Mouse (Mus musculus): ENCODE results near the gene Rnft2. TPM values are rescaled to one million over a fixed set of nuclear protein-coding genes. Genes with fewer than 3 reads are reported as not detected.

Rnft2 gene
- total RNA-seq, 2 experiments from 2014 or later, result 1.00 to 1.1 TPM

DNA sequence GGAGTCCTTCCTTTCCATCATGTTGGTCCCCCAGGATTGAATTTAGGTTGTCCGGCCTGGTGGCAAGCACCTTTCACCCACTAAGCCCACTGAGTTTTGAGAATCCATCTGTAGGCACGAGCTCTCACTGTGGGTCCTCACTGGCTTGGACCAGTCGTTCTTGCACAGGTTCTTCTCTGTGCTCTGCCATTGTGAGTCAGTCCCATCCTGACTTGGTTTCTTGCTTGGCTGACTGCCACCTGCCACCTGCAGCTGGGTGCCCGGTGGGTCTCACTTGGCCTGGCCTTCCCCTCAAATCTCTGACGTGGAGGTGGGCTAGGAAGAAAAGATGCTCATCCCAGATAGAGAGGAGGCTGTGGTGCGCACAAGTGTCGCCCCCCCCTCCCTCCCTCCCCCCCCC lies 6.1 kb upstream of the Rnft2 start:
- no peak for DNase-seq

DNA sequence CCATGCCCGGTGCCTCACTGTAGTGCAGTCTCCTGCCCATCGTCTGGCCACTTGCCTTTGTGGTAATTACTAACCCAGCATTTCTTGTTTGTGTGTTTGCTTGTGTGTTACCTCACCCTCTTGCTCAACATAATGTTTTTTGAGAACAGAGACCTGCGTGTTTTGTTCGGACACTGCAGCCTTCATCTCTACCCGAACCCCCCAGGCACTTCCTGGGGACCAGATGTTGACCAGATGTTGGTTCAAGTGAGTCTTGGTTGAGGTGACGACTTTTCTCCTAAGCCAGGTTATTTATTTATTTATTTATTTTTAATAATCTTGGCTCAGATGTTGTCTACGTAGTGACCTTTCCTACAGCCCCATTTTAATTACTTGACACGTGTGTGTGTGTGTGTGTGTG lies 2.5 kb upstream of the Rnft2 start:
- no peak for DNase-seq

DNA sequence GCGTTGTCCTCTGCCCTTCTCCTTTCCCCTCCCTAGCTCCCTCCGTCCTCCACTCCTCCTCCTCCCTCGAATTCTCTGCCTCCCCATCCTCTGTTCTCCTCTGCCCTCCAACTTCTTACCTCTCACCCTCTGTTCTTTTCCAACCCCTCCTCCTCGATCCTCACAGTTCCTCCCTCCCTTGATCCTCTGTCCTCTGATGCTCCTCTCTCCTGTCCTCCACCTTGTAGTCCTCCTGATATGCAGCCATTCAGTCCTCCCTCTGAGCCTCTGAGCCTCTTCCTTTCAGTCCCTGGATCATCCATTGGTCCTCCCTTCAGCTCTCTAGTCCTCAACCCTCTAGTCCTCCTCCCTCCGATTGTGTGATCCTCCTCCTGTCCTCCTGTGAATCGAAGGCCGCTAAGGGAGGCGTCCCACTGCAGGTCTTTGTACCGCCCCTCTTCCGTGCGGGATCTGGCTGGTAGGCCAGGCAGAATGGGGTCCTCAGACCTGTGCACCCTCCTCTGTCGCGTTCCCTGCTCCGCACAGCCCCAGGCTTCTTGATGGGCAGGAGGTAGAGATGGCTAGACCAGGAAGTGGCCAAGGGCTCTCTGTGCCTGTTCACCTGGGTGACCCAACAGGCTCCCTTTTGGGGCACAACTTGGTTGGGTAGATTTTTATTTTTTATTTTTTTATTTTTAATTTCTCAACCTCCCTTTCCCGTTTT lies 841 bp upstream of the Rnft2 start:
- no peak for DNase-seq

DNA sequence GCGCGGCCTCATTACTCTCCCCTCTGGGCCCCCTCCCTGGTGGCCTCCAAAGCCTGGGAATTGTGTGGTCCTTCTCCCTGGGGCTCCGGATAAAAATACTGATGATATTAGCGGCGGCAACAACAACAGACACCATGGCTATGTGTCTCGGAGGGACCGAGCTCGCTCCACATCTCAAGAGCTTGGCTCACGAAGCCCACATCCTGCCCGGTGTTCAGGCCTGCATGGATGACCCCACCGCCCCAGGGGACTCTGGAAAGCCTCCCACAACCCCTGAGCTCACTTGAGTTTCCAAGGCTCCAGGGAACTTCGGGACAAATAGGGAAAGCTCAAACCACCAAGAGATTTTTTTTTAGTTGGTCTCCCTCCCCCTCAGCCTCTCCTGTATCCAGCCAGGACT lies 5.2 kb downstream of the Rnft2 start:
- DNase-seq, result peak; percentile 53

DNA sequence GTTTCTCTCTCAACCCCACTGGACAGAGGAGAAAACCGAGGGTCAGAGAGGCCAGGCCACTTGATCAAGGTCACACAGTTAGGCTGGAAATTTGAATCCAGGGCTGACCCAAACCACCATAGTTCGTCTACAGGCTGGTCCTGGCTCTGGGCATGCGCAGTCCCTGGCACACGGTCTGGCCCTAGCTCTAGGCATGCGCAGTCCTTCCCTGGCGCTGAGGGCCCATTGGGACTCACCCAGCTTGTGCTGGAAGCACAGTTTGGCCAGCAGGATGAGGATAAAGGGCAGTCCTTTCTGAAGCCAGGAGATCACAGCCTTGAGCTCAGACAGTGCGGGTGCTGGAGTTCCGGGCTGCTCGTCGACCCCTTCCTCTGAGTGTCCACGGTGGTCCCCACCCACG lies 8.0 kb downstream of the Rnft2 start:
- no peak for DNase-seq

DNA sequence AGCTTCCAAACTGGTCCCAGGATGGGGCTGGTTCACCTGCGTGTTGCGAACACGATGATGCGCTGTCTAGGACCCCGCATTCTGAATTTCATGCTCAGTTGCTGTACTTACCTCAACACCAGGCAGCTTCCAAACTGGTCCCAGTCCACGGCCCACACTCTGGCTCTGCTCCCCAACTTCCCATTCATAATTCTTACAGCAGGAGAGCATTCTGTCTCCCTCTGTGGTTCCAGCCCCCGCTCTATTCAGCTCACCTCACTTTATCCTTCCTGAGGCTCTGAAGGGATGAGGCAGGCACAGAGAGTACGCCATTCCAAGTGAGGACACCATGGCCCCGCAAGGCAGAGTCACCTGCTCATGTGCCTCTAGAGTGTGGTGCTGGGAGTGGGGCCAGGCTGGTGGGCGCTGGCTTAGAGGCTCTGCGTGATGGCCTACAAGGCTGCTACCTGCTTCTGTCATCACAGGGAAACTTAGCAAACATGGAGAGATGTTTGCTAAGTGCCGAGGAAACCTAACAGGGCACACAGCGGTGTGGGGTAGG lies 14.8 kb downstream of the Rnft2 start:
- DNase-seq, result no peak

DNA sequence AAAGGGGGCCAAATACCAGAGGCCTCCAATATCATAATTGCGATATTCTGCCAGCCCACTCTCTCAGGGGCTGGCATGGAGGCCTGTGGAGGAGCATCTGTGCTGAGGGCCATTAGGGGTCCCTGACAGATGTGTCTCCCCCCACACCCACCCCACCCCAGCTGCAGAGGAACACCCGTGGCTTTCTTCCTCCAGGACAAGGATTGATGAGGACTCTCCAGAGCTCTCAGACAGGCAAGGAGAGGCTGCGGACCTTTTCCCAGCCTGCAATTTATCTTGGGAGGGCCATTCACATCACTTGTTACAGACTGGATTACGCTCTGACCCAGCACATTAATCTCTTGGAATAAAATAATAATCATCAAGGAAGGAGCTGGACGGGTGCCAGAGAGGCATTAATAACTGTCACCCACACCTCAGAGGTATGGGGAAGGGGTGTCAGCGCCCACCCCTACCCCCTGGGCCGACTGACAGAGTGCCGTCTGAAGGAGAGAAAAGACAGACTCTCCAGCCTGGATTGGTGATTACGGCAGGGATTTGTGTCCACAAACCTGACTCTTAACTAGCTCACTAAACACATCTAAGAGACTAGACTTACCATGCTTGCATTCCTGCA lies 21.7 kb downstream of the Rnft2 start:
- no peak for DNase-seq

DNA sequence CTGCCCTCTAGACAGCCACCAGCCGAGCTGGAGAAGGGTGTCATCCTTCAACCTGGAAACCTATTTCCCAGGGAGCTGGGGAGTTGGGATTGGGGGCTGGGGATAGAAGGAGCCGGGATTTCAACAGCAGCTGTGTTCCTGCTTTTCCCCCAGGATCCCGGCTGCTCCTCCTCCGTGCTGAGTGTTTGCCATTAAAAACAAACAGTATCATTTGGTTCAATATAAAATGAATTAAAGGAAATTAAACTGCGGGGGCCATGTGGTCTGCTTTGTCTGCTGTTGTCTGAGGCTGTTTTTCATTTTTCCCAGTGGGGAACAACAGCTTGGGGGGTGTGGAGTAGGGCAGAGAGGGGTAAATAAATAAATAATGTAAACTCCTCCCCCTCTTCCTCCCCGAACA lies 27.5 kb downstream of the Rnft2 start:
- DNase-seq, result peak; percentile 31

DNA sequence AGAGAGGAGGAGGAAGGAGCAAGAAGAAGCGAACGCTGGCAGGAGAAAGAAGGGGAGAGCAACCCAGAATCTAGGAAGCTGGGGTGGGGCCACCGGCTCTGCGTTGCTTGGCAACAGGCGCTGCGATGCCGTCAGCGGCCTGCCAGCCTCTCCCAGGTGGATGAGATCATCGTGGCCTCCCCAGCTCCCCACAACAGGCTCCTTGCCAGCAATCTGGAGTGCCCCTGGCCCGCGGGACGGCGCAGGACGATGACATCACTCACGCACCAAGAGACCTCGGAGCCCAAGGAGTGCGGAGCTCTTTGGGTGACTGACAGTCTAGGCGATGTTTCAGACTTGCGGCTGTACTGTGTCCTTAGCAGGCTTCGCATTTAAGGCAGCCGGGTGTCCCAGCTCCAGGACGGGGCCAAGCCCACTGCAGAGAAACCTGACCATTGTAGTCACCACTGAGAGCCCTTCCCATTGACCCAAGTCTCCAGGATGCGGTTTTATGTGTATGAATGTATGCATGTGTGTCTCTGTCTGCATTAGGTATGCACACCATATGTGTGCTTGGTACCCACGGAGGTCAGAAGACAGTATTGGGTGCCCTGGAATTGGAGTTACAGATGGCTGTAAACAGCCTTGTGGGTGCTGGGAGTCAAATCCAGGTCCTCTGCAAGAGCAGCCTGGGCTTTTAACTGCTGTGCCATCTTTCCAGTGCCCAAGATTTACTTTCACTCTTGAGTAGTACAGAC lies 30.3 kb downstream of the Rnft2 start:
- DNase-seq, result peak; percentile 38

DNA sequence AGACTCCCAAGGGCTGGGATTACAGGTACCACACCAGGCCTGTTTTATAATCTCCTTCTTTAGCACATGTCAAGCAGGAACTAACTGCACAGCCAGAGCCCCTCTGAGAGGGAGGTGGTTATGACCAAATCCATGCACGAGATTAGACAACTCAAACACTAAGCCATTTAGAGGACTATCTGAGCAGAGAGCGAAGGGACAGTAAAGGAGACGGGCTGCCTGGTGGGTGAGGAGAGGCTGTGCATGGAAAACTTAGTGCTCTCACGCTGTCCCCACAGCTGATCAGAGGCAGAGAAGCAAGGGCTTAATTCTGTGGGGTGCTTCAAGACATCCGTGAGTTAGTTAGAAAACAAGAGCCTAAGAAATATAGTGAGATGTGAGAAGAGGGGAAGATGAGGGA lies 30.9 kb downstream of the Rnft2 start:
- DNase-seq, result no peak

DNA sequence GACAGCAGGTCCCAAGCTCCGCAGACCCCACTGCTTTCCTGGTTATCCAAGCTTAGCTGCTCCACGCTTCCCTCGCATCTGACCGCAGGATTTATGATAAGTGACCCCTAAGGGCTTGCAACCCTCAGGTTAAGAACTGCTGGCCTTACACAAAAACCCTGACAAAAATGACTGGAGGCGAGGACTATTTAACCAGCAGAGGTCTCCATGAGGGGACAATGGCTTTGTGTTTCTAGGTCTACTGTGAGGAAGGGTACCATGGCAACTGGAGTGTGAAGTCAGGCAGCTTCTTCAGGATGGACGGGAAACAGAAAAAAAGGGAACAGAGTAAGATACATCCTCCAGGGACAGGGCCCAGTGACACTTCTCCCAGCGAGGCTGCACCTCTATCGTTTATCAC lies 39.1 kb downstream of the Rnft2 start:
- DNase-seq, result no peak

DNA sequence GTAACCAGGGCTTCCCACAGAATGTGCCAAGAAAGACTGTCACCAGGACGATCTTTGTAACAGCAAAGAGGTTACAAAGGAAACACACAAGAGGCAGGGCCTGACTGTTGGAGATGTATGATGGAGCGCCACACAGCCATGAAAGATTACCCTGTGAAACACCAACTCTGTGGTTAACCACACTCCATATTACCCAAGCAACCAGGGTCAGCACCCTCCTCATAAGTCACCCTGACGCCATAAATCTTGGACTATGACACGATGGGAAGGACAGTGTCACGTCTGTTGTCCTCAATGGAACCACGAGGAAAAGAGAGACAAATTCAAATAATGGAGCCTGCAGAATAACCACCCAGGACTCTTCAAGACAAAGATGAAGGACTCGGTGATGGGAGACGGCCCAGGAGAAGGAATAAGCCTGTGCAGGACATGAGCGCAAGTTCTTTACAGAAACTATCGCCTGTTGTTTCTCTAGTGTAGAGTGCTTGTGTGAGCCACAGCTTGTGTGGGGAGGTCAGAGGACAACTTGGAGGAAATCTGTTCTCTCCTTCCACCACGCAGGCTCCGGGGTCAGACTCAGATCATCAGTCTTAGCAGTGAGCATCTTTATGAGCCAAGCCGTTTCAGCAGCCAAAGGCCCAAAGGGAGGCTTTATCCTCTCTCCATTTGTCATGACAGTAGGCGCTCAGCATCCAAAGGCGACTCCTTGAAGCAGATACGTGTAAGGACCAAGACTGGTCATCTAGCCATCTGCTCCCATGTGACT lies 40.1 kb downstream of the Rnft2 start:
- no peak for DNase-seq

DNA sequence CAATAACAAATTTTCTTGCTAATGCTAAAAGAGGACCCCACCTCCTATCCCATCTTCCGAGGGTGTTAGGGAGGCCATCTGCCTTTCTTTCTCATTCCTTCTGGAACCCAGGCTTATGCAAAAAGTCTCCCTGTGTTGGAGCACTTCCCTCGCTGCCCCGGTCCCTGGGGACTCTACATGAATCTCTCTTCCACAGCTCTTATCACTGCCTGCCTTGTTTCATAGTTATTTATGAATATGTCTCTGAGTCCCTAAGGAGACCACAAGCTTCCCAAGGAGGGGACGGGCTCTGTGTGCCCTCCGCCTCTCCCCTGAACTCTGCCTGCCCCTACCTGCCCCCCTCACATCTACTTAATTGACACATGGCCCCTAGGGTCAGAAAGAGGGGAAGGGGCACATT lies 45.2 kb downstream of the Rnft2 start:
- DNase-seq, result no peak

DNA sequence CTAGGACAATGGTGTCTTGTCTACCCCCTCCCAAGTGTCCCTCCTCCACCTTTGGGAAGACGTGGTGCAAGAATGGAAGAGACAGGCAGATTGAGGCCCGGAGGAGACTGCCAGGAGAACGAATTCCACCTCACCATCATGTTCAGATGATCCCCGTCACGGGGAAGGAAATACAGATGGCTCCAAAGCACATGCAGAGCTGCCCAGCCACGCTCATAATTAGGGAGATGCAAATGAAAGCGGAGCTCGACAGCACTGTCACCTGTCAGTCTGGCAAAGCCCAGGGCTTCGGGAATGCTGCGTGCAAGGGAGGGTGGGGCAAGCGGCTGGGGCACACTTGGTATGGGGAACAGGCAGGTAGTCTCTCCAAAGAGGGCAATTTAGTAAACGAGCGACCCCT lies 47.5 kb downstream of the Rnft2 start:
- no peak for DNase-seq

DNA sequence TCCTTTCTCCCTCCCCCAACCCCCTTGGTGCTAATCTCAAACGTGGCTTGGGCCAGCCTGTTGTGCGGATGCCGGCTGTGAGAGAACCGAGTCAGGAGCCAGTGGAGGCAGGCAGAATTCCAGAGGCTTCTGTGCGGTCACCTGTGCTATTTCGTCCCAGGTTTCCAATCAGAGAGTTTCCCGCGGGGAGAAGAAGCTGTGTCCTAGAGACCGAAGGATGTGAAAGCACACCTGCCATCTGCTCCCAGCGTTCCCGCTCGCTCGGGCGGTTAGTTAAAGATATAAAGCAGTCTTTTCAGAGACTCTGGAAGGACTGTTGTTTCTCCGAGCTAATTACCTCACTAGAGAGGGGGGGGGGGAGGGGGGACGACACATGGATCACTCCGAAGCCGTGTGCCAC lies 52.7 kb downstream of the Rnft2 start:
- DNase-seq, result no peak

DNA sequence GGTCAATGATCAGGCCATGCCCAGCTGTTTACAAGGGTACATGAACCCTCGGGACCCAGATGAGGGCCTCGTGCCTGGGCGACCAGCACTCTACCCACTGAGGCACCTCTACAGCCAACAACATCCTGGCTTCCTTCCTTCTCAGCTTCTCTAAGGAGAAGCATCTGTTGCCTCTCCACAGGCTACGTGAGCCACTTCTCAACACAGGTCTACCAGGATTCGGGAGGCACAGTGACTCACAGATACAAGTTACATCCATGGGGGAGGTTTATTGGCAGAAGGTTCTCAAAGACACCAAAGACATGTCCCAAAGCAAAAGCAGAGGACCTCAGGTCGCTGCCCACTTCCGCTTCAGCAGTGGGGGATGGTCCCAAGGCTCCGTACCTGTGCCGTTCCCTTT lies 54.4 kb downstream of the Rnft2 start:
- DNase-seq, result no peak

DNA sequence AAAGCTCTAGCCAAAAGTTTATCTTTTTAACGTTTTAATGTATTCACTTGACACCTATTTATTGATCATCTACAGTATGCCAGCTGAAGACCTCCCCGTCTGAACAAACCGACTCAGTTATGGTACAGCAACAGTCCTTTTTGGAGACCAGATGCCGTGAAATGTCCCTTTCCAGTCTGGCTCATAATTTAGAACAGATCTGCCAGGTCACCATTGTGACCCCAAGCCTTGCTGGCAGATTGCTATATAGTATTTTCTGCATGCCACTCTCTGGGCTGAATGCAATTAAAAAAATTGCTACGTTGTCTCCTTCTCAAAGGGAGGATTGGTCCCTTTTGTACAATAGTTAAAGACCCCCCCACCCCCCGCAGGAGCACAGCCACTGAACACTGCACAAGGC lies 56.6 kb downstream of the Rnft2 start:
- DNase-seq, result no peak

DNA sequence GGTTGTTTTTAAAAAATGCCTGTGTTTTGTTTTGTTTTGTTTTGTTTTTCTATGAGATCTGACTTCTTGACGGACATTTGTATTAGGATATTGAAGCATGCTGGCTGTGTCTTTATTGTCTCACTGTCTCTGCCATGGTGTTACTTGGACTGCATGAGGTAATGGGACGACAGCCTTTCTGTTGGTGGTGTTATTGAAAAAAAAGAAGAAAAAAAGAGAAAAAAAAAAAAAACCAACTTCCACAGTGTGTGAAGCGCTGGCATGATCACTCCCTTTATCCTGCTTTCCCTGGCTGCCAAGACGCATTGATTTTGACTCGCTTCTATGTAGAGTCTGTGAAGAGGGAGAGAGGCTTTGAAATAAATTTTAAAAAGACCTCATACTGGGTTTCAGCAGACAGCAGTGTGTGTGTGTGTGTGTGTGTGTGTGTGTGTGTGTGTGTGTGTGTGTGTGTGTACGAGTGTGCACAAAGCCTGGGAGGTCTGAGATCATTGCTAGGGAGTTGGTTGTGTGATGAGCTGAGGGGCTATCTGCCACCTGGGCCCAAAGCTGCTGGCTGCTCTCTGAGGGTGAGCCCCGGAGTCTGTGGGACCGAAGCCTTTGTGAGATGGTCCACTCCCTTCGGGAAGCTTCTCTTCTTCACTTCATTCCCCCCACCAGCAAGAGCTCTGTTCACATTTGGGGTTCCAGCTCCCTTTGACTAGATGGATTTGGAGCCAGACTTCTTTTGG lies 57.8 kb downstream of the Rnft2 start:
- no peak for DNase-seq

DNA sequence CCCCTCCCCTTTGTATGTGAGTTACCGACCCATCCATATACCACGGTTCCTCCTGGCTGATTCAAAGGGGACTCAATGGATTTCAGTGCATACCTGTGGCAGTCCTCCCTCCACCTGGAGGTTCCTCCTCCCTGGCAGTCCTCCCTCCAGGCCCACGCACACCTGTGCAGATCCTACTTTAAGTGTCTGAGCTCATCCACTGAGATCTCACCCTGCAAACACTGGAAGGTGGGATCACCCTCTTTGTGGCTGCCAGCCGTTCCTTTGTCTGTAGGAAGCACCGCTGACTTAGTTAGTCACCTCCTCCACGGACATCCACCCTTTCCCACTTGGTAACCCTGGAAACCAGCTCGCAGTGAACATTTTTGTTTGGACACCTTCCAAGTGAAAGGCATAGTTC lies 67.3 kb downstream of the Rnft2 start:
- DNase-seq, result no peak

DNA sequence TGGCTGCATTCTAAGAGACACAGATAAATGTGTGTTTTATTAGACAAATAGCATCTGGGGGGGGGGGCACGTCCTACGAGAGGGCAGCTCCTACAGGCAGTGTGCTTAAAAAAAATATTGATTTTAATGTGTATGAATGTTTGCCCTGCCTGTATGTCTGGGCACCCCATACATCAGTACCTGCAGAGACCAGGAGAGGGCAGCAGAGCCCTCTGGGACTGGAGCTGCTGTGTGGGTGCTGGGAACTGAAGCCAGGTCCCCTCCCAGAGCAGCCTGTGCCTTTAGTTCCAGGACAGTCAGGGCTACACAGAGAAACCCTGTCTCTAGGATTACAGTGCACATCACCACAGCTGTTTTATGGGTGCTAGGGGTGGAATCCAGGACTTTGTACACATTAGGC lies 69.8 kb downstream of the Rnft2 start:
- no peak for DNase-seq

DNA sequence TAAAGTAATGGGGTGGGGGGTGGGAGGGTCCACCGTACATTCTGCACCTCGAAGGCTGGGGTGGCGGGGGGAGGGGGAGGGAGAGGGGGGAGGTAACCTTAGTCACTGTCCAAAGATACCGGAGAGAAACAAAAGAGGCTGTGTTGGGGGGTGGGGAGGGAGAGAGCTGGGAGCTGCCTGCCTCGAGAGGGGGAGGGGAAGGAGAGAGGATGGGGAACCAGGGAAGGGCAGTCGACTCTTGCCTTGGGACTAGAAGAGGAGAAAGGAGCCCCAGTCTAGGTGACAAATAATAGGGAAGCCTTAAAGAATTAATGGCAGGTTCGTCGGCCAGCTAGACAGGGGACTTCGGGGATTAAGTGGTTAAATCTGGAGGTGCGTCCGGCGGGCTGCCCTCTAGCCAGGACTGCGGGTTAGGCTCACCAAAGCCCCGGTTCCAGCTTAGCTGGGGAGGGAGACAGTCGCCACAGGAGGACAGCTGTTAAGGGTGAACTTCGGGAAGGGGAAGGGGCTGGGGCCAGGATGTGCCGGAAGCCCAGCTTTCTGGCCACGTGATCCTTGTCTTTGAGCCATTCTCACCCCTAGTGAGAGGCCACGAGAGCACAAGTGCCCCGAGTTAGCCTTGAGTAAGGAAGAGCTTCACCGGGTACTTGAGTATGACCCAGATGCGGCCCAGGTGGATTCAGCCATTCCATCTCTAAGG lies 70.5 kb downstream of the Rnft2 start:
- DNase-seq, result no peak

Measured in gastrocnemius, postnatal 25 days (tissue).